Mouse (Mus musculus): ENCODE results near the gene Homez. TPM values are rescaled to one million over a fixed set of nuclear protein-coding genes. Genes with fewer than 3 reads are reported as not detected.

Homez gene
- total and polyA plus RNA-seq, 3 experiments, result 4.1 to 18.8 (median 12.1) TPM

Other genes with a start within 250 kb of the Homez start
- not detected for gene Psmb11, start 249.5 kb downstream of the Homez start, total RNA-seq (2021)
- gene Psmb11, start 249.5 kb downstream of the Homez start, polyA plus RNA-seq (2012; rRNA removed), result not detected in 2 replicates
- not detected for gene Gm17606, start 230.0 kb downstream of the Homez start, total RNA-seq (2021)
- gene Gm17606, start 230.0 kb downstream of the Homez start, polyA plus RNA-seq (2012; rRNA removed), result not detected in 2 replicates
- gene Cdh24, start 229.6 kb downstream of the Homez start, total RNA-seq (2021), result 1 to 10 TPM in 1 of 2 experiments, under 1 TPM in 1; 0.66 to 1.7 TPM
- 4.4 and 6.6 TPM in 2 replicates for gene Cdh24, start 229.6 kb downstream of the Homez start, polyA plus RNA-seq (2012; rRNA removed)
- gene 1700123O20Rik, start 184.7 kb downstream of the Homez start, total RNA-seq (2021), result 10 to 100 TPM; 39.8 to 41.7 TPM
- gene 1700123O20Rik, start 184.7 kb downstream of the Homez start, polyA plus RNA-seq (2012; rRNA removed), result 52.7 and 81.0 TPM in 2 replicates
- gene Acin1, start 184.0 kb downstream of the Homez start, total RNA-seq (2021), result 100 to 1,000 TPM; 120 to 177 TPM
- gene Acin1, start 184.0 kb downstream of the Homez start, polyA plus RNA-seq (2012; rRNA removed), result 93.0 and 109 TPM in 2 replicates
- not detected for gene Gm29776, start 172.1 kb downstream of the Homez start, total RNA-seq (2021)
- 0.07 and 0.08 TPM in 2 replicates for gene Gm29776, start 172.1 kb downstream of the Homez start, polyA plus RNA-seq (2012; rRNA removed)
- not detected for gene Cebpe, start 158.8 kb downstream of the Homez start, total RNA-seq (2021)
- 0.18 and 0.52 TPM in 2 replicates for gene Cebpe, start 158.8 kb downstream of the Homez start, polyA plus RNA-seq (2012; rRNA removed)
- gene Slc7a8, start 89.0 kb downstream of the Homez start, total RNA-seq (2021), result 10 to 100 TPM; 24.7 to 74.6 TPM
- gene Slc7a8, start 89.0 kb downstream of the Homez start, polyA plus RNA-seq (2012; rRNA removed), result 31.9 and 52.9 TPM in 2 replicates
- gene Rnf212b, start 56.8 kb downstream of the Homez start, total RNA-seq (2021), result 1 to 10 TPM in 1 of 2 experiments, under 1 TPM in 1; 0.35 to 1.5 TPM
- 0.22 and 0.24 TPM in 2 replicates for gene Rnf212b, start 56.8 kb downstream of the Homez start, polyA plus RNA-seq (2012; rRNA removed)
- gene Ppp1r3e, start 6.6 kb upstream of the Homez start, total RNA-seq (2021), result 10 to 100 TPM; 13.0 to 19.6 TPM
- gene Ppp1r3e, start 6.6 kb upstream of the Homez start, polyA plus RNA-seq (2012; rRNA removed), result 41.8 and 45.9 TPM in 2 replicates
- 10 to 100 TPM; 42.6 to 57.7 TPM for gene Bcl2l2, start 12.4 kb upstream of the Homez start, total RNA-seq (2021)
- 43.3 and 45.1 TPM in 2 replicates for gene Bcl2l2, start 12.4 kb upstream of the Homez start, polyA plus RNA-seq (2012; rRNA removed)
- gene Gm20521, start 12.5 kb upstream of the Homez start, total RNA-seq (2021), result 1 to 10 TPM in 1 of 2 experiments, not detected in 1; 7.1 TPM
- 37.6 and 42.4 TPM in 2 replicates for gene Gm20521, start 12.5 kb upstream of the Homez start, polyA plus RNA-seq (2012; rRNA removed)
- 100 to 1,000 TPM; 167 to 196 TPM for gene Pabpn1, start 21.5 kb upstream of the Homez start, total RNA-seq (2021)
- 69.3 and 80.4 TPM in 2 replicates for gene Pabpn1, start 21.5 kb upstream of the Homez start, polyA plus RNA-seq (2012; rRNA removed)
- gene Slc22a17, start 42.2 kb upstream of the Homez start, total RNA-seq (2021), result 10 to 100 TPM; 24.9 to 45.1 TPM
- gene Slc22a17, start 42.2 kb upstream of the Homez start, polyA plus RNA-seq (2012; rRNA removed), result 191 and 246 TPM in 2 replicates
- 1 to 10 TPM; 1.9 to 4.9 TPM for gene Efs, start 55.2 kb upstream of the Homez start, total RNA-seq (2021)
- 7.7 and 11.4 TPM in 2 replicates for gene Efs, start 55.2 kb upstream of the Homez start, polyA plus RNA-seq (2012; rRNA removed)
- not detected for gene Il25, start 61.7 kb upstream of the Homez start, total RNA-seq (2021)
- gene Il25, start 61.7 kb upstream of the Homez start, polyA plus RNA-seq (2012; rRNA removed), result 0.12 and 0.17 TPM in 2 replicates
- gene Cmtm5, start 65.3 kb upstream of the Homez start, total RNA-seq (2021), result under 1 TPM in 1 of 2 experiments, not detected in 1; 0.78 TPM
- gene Cmtm5, start 65.3 kb upstream of the Homez start, polyA plus RNA-seq (2012; rRNA removed), result 1.9 and 2.9 TPM in 2 replicates
- gene Myh6, start 96.0 kb upstream of the Homez start, total RNA-seq (2021), result not detected
- gene Myh6, start 96.0 kb upstream of the Homez start, polyA plus RNA-seq (2012; rRNA removed), result not detected in 2 replicates
- gene Gm17428, start 106.0 kb upstream of the Homez start, total RNA-seq (2021), result not detected
- not detected in 2 replicates for gene Gm17428, start 106.0 kb upstream of the Homez start, polyA plus RNA-seq (2012; rRNA removed)
- gene Myh7, start 123.7 kb upstream of the Homez start, total RNA-seq (2021), result not detected
- gene Myh7, start 123.7 kb upstream of the Homez start, polyA plus RNA-seq (2012; rRNA removed), result not detected in 2 replicates
- gene Ngdn, start 144.5 kb upstream of the Homez start, total RNA-seq (2021), result 10 to 100 TPM; 36.0 TPM
- gene Ngdn, start 144.5 kb upstream of the Homez start, polyA plus RNA-seq (2012; rRNA removed), result 2.7 and 2.9 TPM in 2 replicates
- 1 to 10 TPM; 6.3 to 7.3 TPM for gene Zfhx2, start 221.4 kb upstream of the Homez start, total RNA-seq (2021)
- gene Zfhx2, start 221.4 kb upstream of the Homez start, polyA plus RNA-seq (2012; rRNA removed), result 3.0 and 4.2 TPM in 2 replicates
- 10 to 100 TPM; 11.6 to 21.6 TPM for gene Thtpa, start 223.8 kb upstream of the Homez start, total RNA-seq (2021)
- gene Thtpa, start 223.8 kb upstream of the Homez start, polyA plus RNA-seq (2012; rRNA removed), result 6.0 and 6.7 TPM in 2 replicates
- 10 to 100 TPM; 21.9 to 24.8 TPM for gene Ap1g2, start 235.6 kb upstream of the Homez start, total RNA-seq (2021)
- 27.3 and 30.3 TPM in 2 replicates for gene Ap1g2, start 235.6 kb upstream of the Homez start, polyA plus RNA-seq (2012; rRNA removed)
- gene Jph4, start 246.0 kb upstream of the Homez start, total RNA-seq (2021), result 1 to 10 TPM; 2.5 to 3.0 TPM
- 4.0 and 6.8 TPM in 2 replicates for gene Jph4, start 246.0 kb upstream of the Homez start, polyA plus RNA-seq (2012; rRNA removed)